Mouse (Mus musculus): ENCODE results near the gene Mtx1.
"Not testable (repeated sequence)": the region's sequence is repeated elsewhere in the genome, so short reads cannot be mapped to it uniquely, and the experiment has no call there.

DNA sequence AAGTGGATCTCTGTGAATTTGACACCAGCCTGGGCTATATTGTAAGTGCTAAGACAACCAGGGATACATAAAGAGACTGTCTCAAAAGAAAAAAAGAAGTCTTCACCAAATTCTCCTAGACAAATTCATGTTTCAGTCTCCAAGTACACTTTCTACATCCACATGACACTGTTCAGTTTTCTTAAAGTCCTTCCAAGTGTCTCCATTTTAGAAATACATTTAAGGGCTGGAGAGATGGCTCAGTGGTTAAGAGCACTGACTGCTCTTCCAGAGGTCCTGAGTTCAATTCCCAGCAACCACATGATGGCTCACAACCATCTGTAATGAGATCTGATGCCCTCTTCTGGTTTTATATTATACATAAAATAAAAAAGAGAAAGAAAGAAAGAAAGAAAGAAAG is 65.7 kb downstream of the Mtx1 start:
- TF ChIP-seq CTCF (IDR thresholded peaks at IDR 0.05; ENCODE audit: borderline replicate concordance, insufficient read depth, low read depth, low read length); POLR2A (IDR thresholded peaks at IDR 0.05; ENCODE audit: borderline replicate concordance, insufficient read depth, low read length): not testable (repeated sequence)

Data from cerebellum, adult 2 months (tissue).